Mouse (Mus musculus) liver, embryonic 15.5 days (tissue): ENCODE results near the gene Fam184a. TPM values are rescaled to one million over a fixed set of nuclear protein-coding genes. Genes with fewer than 3 reads are reported as not detected.
"Not testable (repeated sequence)": the region's sequence is repeated elsewhere in the genome, so short reads cannot be mapped to it uniquely, and the experiment has no call there.

Source experiments
- ATAC-seq: fragments of 200-750 bp; cut with Nextera tagmentation; 2 replicates; pipeline ENCODE4 v1.8.0; 2017; ENCODE audit warnings: moderate number of reproducible peaks, mild to moderate bottlenecking, moderate library complexity; ENCODE audit not compliant: insufficient read depth
- H3K27ac ChIP-seq: fragments of 300-500 bp; sonication (generic); replicated peaks from 2 replicates; pipeline ENCODE4 v1.5.1; 2015; ENCODE audit warnings: mild to moderate bottlenecking, inconsistent platforms
- H3K27me3 ChIP-seq: fragments of 300-500 bp; sonication (generic); 2 replicates; pipeline ENCODE4 v1.6.1; 2015; ENCODE audit warnings: mild to moderate bottlenecking, inconsistent platforms
- H3K36me3 ChIP-seq: fragments of 300-500 bp; sonication (generic); replicated peaks from 2 replicates; pipeline ENCODE4 v1.6.1; 2015; ENCODE audit warnings: moderate library complexity, mild to moderate bottlenecking, inconsistent platforms
- H3K4me1 ChIP-seq: fragments of 300-500 bp; sonication (generic); replicated peaks from 2 replicates; pipeline ENCODE4 v1.6.1; 2015; ENCODE audit warnings: inconsistent platforms
- H3K4me2 ChIP-seq: fragments of 300-500 bp; sonication (generic); 2 replicates; pipeline ENCODE4 v1.6.1; 2015; ENCODE audit warnings: moderate library complexity, mild to moderate bottlenecking, inconsistent platforms
- H3K4me3 ChIP-seq: fragments of 300-500 bp; sonication (generic); replicated peaks from 2 replicates; pipeline ENCODE4 v1.5.1; 2015; ENCODE audit warnings: mild to moderate bottlenecking, inconsistent platforms
- H3K9ac ChIP-seq: fragments of 300-500 bp; sonication (generic); 2 replicates; pipeline ENCODE4 v1.6.1; 2015; ENCODE audit warnings: moderate library complexity, mild to moderate bottlenecking, inconsistent platforms
- H3K9me3 ChIP-seq: fragments of 300-500 bp; sonication (generic); replicated peaks from 2 replicates; pipeline ENCODE4 v1.6.1; 2016; ENCODE audit warnings: inconsistent platforms
- WGBS: fragments of 180-500 bp; shearing (Covaris S2); methylation state at CpG from one replicate; pipeline ENCODE4 v1.1.7; 2015; ENCODE audit warnings: mixed read lengths; ENCODE audit not compliant: insufficient replicate concordance; 5-methylcytosine and 5-hydroxymethylcytosine counted together
- polyA plus RNA-seq: library from polyadenylated mRNA; unstranded; fragments of >200 nt; fragmentation: Nextera tagmentation; extraction: Ambion mirVana; gene quantifications from 2 replicates; pipeline ENCODE4 v1.2.1, GENCODE M21; 2015

Gene Fam184a
- polyA plus RNA-seq, 1 experiment from 2014 or later, result 0.16 TPM

DNA sequence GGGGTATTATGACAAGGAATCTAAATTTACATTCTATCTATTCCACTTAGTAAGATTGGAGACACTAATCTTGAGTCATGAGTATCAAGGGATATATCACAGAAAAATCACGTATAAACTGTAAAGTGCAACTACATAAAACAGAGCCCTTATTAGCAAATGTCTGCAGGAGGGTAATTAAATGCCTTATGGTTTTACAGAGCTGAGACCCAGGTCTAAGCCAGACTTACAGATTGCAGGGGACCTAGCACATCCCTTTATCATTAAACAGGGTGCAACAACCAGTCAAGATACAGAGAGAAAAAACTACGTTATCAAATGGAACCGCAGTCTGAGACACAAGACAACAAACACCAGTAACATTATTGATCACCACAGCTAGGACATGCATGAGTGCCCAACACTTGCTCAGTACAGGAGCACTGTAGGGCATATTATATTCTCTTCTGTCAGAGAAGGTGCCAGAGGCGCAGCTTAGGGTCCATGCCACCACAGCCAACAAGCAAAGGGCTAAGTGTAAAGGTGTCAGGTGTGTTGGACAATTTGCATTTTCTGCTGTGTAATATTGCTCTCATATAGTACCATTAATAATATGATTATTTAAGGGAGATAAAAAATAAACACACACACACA lies 61.9 kb downstream of the Fam184a start:
- Histone ChIP-seq H3K27me3 (no peaks in the 10 kb centered on the region), H3K4me2 (no peak overlapping the region), H3K9ac (no peak overlapping the region), H3K4me3 (no peak overlapping the region), H3K4me1 (no peaks in the 10 kb centered on the region), H3K9me3 (no peaks in the 10 kb centered on the region), H3K27ac (no peak overlapping the region), H3K36me3 (no peaks in the 10 kb centered on the region)
- no peak for ATAC-seq
- 74% methylated on average over 4 of the region's 4 CpGs for WGBS

DNA sequence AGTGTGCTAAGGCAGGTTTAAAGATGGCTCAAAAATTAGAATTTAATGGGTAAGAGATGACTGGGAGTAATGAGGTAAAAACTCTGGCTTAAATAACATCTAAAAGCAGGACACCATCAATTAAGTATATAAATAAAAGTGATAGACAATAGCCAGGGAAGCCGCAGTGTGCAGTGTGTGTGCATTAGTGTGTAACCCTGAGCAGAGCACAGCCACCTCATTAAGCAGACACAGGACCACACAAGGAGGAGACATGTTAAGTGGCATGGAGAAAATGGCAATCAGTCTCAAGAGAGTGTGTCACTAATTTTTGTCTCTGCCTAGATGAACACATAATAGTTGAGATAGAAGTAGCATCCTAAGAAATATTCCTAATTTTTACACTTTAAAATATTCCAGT lies 62.4 kb downstream of the Fam184a start:
- no peak for ATAC-seq
- H3K4me2 ChIP-seq, result no peak overlapping the region
- WGBS, result 79% methylated on average over 1 of the region's 1 CpGs
- no peaks in the 10 kb centered on the region for H3K27me3 ChIP-seq
- no peak overlapping the region for H3K27ac ChIP-seq
- no peak overlapping the region for H3K4me3 ChIP-seq
- no peaks in the 10 kb centered on the region for H3K9me3 ChIP-seq
- H3K9ac ChIP-seq, result no peak overlapping the region
- no peaks in the 10 kb centered on the region for H3K4me1 ChIP-seq
- no peaks in the 10 kb centered on the region for H3K36me3 ChIP-seq

DNA sequence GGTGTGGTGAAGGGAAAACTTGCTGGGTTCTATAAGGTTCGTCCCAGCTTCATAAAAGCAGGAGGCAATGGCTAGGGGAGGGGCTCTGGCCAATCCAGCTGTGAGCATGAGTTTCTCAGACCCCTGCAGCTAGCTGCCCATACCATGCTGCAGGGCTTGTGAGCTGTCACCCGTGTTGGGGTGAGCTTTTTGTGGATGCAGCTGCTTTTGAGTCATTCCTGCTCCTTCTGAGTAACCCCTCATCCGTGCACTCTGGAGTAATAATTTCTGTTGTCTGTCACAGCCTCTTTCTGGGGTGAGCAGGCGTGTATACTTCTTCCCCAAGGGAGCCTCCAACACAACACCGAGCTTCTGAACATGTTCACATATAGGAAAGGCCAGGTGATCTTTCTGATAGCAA lies 63.0 kb downstream of the Fam184a start:
- Histone ChIP-seq H3K27ac (no peak overlapping the region), H3K27me3 (no peaks in the 10 kb centered on the region), H3K4me3 (no peak overlapping the region), H3K9ac (no peak overlapping the region), H3K4me2 (no peak overlapping the region), H3K36me3 (no peaks in the 10 kb centered on the region), H3K4me1 (no peaks in the 10 kb centered on the region), H3K9me3 (no peaks in the 10 kb centered on the region)
- ATAC-seq, result no peak
- WGBS, result 45% methylated on average over 5 of the region's 5 CpGs

DNA sequence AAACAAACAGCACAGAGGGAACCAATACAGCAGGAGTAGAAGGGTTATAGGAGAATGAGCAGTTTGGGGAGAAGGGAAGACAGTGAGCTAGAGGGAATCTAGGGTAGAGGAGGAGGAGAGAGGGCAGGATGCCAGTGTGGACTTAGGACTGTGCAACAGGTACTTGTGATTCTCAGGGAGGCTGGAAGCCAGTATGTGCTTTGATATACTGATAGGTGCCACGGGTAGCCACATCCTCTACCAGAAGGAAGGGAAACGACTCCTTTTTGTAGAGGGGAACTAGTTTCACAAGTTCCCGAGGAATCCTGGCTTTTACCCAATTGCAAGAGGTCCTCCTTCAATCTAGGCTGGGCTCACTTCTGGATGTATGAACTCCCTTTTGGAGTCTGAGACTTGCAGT lies 65.1 kb downstream of the Fam184a start:
- 21% methylated on average over 3 of the region's 3 CpGs for WGBS
- ATAC-seq, result no peak

DNA sequence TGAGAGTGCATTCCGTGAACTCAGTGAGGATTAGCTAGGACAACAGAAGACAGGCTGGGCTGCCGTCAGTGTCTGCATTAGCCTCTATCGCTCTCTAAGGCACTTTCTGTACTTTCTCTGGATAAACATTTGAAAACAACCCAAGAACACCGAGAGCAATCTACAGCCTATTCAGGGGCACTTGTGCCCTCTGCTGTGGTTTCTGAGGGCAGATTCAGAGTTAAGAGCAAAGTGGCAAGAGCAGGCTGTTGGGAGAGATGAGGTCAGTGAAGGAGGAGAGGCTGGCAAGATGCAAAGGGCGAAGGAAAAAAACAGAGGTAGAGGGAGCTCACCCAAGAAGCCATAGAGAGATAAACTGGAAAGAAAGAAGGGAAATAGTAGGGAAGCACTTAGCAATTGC lies 67.7 kb downstream of the Fam184a start:
- H3K4me3 ChIP-seq, result no peak overlapping the region
- H3K27me3 ChIP-seq, result no peaks in the 10 kb centered on the region
- H3K36me3 ChIP-seq, result no peaks in the 10 kb centered on the region
- H3K4me2 ChIP-seq, result no peak overlapping the region
- H3K4me1 ChIP-seq, result no peaks in the 10 kb centered on the region
- no peak for ATAC-seq
- no peaks in the 10 kb centered on the region for H3K9me3 ChIP-seq
- no peak overlapping the region for H3K27ac ChIP-seq
- no peak overlapping the region for H3K9ac ChIP-seq
- 57% methylated on average over 5 of the region's 5 CpGs for WGBS

More for the DNA sequence above, 65.1 kb downstream of the Fam184a start:
- Histone ChIP-seq H3K36me3 (no peaks in the 10 kb centered on the region), H3K9me3 (no peaks in the 10 kb centered on the region), H3K27me3 (no peaks in the 10 kb centered on the region), H3K27ac (no peak overlapping the region), H3K9ac (no peak overlapping the region), H3K4me1 (no peaks in the 10 kb centered on the region), H3K4me3 (no peak overlapping the region), H3K4me2 (no peak overlapping the region)

DNA sequence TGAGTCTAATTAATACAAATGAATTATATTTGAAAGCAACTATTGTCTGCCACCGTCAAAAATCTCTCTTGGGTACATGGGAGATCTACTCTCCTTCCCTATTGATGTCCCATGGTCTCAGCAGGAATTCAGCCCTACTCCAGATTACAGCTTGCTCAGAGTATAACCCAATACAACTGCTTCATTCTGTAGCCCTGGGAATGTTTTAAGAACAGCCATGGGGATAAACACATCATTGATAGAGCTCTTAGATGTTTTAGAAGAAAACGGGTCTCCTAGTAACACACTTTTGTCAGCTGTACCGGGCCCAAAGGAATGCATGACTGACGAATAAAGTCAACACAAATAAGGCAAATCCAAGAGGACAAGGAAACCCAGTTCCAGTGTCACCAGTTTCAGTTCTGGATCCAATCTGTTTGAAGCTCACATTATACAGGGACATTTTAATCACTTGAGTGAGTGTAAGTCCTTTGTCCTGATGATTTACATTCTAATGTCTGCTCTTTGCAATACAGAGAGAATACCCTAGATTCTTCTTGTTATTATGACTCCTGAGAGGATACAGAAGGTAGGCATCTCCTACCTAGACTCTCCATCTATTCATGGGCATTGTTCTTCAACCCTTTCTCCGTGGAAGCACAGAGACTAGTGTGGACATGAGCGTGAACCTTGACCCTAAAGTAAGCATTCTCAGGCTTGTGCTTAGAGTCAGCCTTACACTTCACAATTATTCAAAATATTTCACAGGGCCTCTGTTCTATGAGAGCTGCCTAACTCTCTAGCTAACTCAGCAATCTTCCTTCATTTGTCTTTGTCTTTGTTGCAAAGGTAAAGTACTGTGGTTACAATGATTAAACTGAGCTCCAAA lies 71.0 kb downstream of the Fam184a start:
- H3K4me1 ChIP-seq, result no peaks in the 10 kb centered on the region
- H3K9ac ChIP-seq, result no peak overlapping the region
- H3K9me3 ChIP-seq, result no peaks in the 10 kb centered on the region
- no peak overlapping the region for H3K4me2 ChIP-seq
- H3K27ac ChIP-seq, result no peak overlapping the region
- ATAC-seq, result no peak
- WGBS, result 59% methylated on average over 6 of the region's 6 CpGs
- H3K4me3 ChIP-seq, result no peak overlapping the region
- no peaks in the 10 kb centered on the region for H3K36me3 ChIP-seq
- no peaks in the 10 kb centered on the region for H3K27me3 ChIP-seq

DNA sequence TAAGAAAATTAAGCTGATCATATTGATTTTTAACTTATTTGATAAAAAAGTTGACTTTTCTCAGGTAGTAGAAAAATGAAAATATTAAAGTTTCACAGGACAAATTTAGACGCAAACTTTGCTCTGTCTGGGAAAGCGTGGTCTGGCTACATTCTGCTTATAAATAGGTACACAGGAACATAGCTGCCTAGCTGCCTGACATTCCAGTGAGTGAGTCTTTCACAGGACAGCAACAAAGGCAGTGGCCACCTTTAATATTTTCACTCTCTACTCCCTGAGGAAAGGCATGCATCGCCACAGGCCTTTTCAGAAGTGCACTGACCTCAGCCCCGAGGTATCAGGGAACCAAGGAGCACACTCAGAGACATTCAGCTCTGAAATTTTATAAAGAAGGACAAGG lies 89.1 kb downstream of the Fam184a start:
- WGBS, result 73% methylated on average over 4 of the region's 4 CpGs

DNA sequence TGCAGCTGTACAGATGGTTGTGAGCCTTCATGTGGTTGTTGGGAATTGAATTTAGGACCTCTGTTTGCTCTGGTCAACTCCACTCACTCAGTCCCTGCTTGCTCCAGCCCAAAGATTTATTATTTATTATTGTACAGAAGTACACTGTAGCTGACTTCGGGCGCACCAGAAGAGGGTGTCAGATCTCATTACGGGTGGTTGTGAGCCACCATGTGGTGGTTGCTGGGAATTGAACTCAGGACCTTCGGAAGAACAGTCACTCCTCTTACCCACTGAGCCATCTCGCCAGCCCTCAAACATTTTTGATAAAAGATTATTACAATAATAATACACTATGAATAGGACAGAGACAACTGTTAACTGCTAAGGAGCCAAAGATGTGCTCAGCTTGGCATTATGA lies 96.7 kb downstream of the Fam184a start:
- H3K9ac ChIP-seq, H3K36me3 ChIP-seq, H3K4me3 ChIP-seq, H3K4me1 ChIP-seq, H3K27me3 ChIP-seq, H3K4me2 ChIP-seq, ATAC-seq, H3K27ac ChIP-seq, H3K9me3 ChIP-seq: not testable (repeated sequence)
- 53% methylated on average over 5 of the region's 5 CpGs for whole genome bisulfite sequencing

More for the DNA sequence above, 89.1 kb downstream of the Fam184a start:
- Histone ChIP-seq H3K4me1 (no peaks in the 10 kb centered on the region), H3K27me3 (no peaks in the 10 kb centered on the region), H3K4me2 (no peak overlapping the region), H3K9me3 (no peaks in the 10 kb centered on the region), H3K36me3 (no peaks in the 10 kb centered on the region), H3K27ac (no peak overlapping the region), H3K4me3 (no peak overlapping the region), H3K9ac (no peak overlapping the region)
- no peak for ATAC-seq

DNA sequence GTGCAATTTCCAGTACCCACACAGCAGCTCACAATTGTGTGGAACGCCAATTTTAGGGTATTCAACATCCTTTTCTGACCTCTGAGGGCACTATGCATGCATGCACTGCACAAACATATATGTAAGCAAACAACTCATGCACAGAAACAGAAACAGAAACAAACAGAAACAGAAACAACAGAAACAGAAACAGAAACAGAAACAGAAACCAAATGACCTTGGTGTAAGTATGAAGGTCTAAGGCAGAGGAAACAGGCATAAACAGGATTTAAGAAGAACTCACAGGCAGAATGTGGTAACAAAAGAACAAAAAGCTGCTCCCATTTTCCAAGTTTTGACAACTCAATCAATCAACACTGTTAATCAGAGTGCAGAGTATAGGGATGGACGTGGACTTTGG lies 100.2 kb downstream of the Fam184a start:
- Histone ChIP-seq H3K27me3 (no peaks in the 10 kb centered on the region), H3K4me3 (no peak overlapping the region), H3K4me2 (no peak overlapping the region), H3K4me1 (no peaks in the 10 kb centered on the region), H3K9ac (no peak overlapping the region), H3K36me3 (no peaks in the 10 kb centered on the region), H3K9me3 (no peaks in the 10 kb centered on the region), H3K27ac (no peak overlapping the region)
- WGBS, result 45% methylated on average over 2 of the region's 2 CpGs
- ATAC-seq, result no peak

DNA sequence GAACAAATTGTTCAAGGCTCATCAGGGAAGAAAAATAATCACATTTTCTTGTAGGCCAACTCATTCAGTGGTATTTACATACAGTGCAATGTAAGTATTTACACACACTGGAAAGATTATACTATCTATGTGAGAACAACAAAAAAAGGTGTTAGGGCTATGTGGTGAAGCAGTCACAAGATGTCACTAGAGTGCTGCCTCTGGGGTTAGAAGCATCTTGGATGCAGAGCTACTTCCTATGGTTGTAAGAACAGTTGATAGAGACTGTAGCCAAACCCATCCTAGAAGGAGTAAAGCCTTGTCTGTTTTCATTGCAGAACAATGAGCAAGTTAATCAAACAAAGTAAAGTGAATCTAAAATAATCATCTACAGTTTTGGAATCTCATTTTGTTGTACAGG lies 109.4 kb downstream of the Fam184a start:
- no peak overlapping the region for H3K4me2 ChIP-seq
- no peaks in the 10 kb centered on the region for H3K36me3 ChIP-seq
- H3K27ac ChIP-seq, result no peak overlapping the region
- ATAC-seq, result no peak
- H3K9me3 ChIP-seq, result no peaks in the 10 kb centered on the region
- H3K27me3 ChIP-seq, result no peaks in the 10 kb centered on the region
- H3K4me3 ChIP-seq, result no peak overlapping the region
- H3K9ac ChIP-seq, result no peak overlapping the region
- no peaks in the 10 kb centered on the region for H3K4me1 ChIP-seq

DNA sequence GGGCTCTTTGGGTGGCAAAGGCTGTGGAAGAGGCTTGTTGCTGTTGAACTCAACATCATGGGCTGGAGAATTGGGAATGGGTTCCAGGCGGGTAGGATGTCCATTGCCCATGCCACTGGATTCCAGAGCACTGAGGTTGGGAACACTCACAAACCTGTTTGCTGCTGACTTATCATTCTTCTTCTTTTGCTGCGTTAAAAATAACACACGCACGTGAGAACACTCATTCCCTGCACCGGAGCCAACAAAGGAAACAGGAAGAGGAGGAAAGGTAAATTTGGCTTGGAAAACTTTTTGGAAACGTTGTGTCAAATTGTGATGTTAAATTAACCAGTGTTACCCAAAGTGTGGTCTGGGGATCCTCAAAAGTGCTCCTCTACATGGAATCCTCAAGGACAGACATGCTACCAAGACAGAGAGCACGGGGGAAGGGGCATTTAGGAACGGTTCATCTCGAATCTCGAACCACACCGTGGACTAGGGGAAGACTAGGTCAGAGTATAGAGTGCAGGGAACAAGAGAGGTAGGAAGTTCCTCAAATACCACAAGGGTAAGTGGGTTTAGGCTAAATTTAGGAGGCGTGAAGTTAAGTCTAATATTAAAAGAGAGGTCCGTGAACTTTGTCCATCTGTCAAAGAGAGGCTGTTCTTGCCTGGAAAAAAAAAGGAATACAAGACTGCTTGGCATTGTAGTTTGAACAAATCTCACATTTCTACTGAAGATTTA lies 115.5 kb downstream of the Fam184a start:
- Histone ChIP-seq H3K9me3 (no peaks in the 10 kb centered on the region), H3K9ac (no peak overlapping the region), H3K27me3 (no peaks in the 10 kb centered on the region), H3K4me3 (no peak overlapping the region), H3K4me1 (peaks cover 2% of the 10 kb centered on the region), H3K36me3 (no peaks in the 10 kb centered on the region), H3K27ac (no peak overlapping the region), H3K4me2 (no peak overlapping the region)
- no peak for ATAC-seq
- 22% methylated on average over 13 of the region's 13 CpGs for WGBS
